Mouse (Mus musculus) lung, embryonic 16.5 days (tissue): ENCODE measurements around the gene Zc3h12d. TPM values are rescaled to one million over a fixed set of nuclear protein-coding genes. Genes with fewer than 3 reads are reported as not detected.

Experiments
- ATAC-seq: fragments of 200-750 bp; cut with Nextera tagmentation; 2 replicates; pipeline ENCODE4 v1.8.0; 2017; ENCODE audit warnings: low read depth, mild to moderate bottlenecking, moderate library complexity
- H3K27ac ChIP-seq: fragments of 300-500 bp; sonication (generic); 2 replicates; pipeline ENCODE4 v1.5.1; 2014; ENCODE audit warnings: mild to moderate bottlenecking, control low read depth, low read length
- H3K27me3 ChIP-seq: fragments of 300-500 bp; sonication (generic); 2 replicates; pipeline ENCODE4 v1.6.1; 2014; ENCODE audit warnings: low read depth, low read length, mixed read lengths; ENCODE audit not compliant: control insufficient read depth, insufficient read depth
- H3K36me3 ChIP-seq: fragments of 300-500 bp; sonication (generic); 2 replicates; pipeline ENCODE4 v1.6.1; 2014; ENCODE audit warnings: low read length; ENCODE audit not compliant: control insufficient read depth, insufficient read depth
- H3K4me1 ChIP-seq: fragments of 300-500 bp; sonication (generic); replicated peaks from 2 replicates; pipeline ENCODE4 v1.6.1; 2014; ENCODE audit warnings: low read length, mixed read lengths; ENCODE audit not compliant: control insufficient read depth, insufficient read depth
- H3K4me2 ChIP-seq: fragments of 300-500 bp; sonication (generic); 2 replicates; pipeline ENCODE4 v1.6.1; 2014; ENCODE audit warnings: low read depth, low read length, control low read depth
- H3K4me3 ChIP-seq: fragments of 300-500 bp; sonication (generic); 2 replicates; pipeline ENCODE4 v1.5.1; 2014; ENCODE audit warnings: mild to moderate bottlenecking, low read length, control low read depth
- H3K9ac ChIP-seq: fragments of 300-500 bp; sonication (generic); 2 replicates; pipeline ENCODE4 v1.6.1; 2014; ENCODE audit warnings: low read length, control low read depth
- H3K9me3 ChIP-seq: fragments of 300-500 bp; sonication (generic); 2 replicates; pipeline ENCODE4 v1.6.1; 2016; ENCODE audit warnings: low read length; ENCODE audit not compliant: control insufficient read depth
- WGBS: fragments of 180-500 bp; shearing (Covaris S2); extraction: QIAGEN DNeasy Blood & Tissue Kit; methylation state at CpG from one replicate; pipeline ENCODE4 v1.1.7; 2014; 5-methylcytosine and 5-hydroxymethylcytosine counted together
- polyA plus RNA-seq: library from polyadenylated mRNA; unstranded; fragments of >200 nt; fragmentation: Nextera tagmentation; extraction: Ambion mirVana; gene quantifications from 2 replicates; pipeline ENCODE4 v1.2.1, GENCODE M21; 2015

Gene Zc3h12d
- polyA plus RNA-seq, 1 experiment from 2014 or later: 0.06 TPM

DNA sequence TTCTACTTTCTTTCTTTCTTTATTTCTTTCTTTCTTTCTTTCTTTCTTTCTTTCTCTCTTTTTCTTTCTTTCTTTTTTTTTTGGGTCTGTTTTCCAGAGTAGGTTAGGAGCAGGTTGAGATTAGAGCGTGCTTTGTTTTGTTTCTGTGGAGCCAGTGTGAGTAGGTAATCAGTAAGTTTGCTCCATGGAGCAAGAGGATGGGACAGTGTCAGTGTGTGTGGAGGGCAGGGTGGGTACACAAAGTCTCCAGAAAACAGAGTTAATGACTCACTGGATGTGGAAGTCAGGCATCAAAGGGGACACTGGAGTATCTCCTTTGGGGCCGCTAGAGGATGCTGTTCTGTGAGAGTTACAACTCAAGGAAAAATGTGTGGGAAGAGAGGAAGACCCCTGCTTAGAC lies 4.6 kb downstream of the Zc3h12d start:
- no peak overlapping the region for H3K4me3 ChIP-seq
- H3K27me3 ChIP-seq: no peaks in the 10 kb centered on the region
- H3K9ac ChIP-seq: no peak overlapping the region
- no peaks in the 10 kb centered on the region for H3K36me3 ChIP-seq
- H3K4me2 ChIP-seq: no peak overlapping the region
- H3K4me1 ChIP-seq: peaks cover 16% of the 10 kb centered on the region
- no peak for ATAC-seq
- no peak overlapping the region for H3K27ac ChIP-seq
- H3K9me3 ChIP-seq: no peaks in the 10 kb centered on the region
- 71% methylated on average over 2 of the region's 2 CpGs for WGBS

- Histone ChIP-seq H3K4me1 (peaks cover 15% of the 10 kb centered on the region), H3K9me3 (no peaks in the 10 kb centered on the region), H3K36me3 (no peaks in the 10 kb centered on the region), H3K27me3 (no peaks in the 10 kb centered on the region), H3K4me3 (no peak overlapping the region), H3K4me2 (no peak overlapping the region), H3K9ac (no peak overlapping the region), H3K27ac (no peak overlapping the region)
- 83% methylated on average over 8 of the region's 8 CpGs for WGBS
- no peak for ATAC-seq
Observed at GRCm38 (mm10) chr10:7837446-7837845, 5.2 kb downstream of the Zc3h12d start.

GRCm38 (mm10) chr10:7838036-7838435 lies 5.8 kb downstream of the Zc3h12d start:
- Histone ChIP-seq H3K9me3 (no peaks in the 10 kb centered on the region), H3K36me3 (no peaks in the 10 kb centered on the region), H3K9ac (no peak overlapping the region), H3K4me1 (peaks cover 13% of the 10 kb centered on the region), H3K4me2 (no peak overlapping the region), H3K27ac (no peak overlapping the region), H3K27me3 (no peaks in the 10 kb centered on the region), H3K4me3 (no peak overlapping the region)
- no peak for ATAC-seq
- 76% methylated on average over 8 of the region's 8 CpGs for WGBS

DNA sequence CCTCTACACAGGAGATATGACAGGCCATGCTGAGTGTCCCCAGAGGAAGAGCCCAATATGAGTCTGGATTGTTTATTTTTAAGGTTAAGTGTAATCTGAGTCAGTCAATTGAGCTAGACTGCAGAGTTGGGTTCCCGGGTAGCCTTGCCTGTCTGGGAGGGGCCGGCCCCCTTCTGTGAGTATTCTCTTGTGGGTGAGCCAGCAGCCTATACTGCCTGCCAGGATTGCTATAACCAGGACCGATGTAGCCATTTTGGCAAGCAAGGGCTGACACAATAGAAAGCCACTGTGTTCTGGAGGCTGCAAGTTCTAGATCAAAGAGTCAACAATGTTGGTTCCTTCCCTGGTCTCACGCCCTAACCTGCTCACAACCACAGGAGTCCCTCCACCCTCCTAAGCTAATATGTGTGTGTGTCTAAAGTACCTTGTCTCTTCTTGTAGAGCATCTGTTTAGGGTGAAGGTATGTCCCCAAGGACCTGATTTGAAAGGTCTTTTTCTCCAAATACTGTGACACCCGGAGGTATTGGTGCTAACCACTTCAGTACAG lies 6.7 kb downstream of the Zc3h12d start:
- Histone ChIP-seq H3K9me3 (no peaks in the 10 kb centered on the region), H3K36me3 (no peaks in the 10 kb centered on the region), H3K27ac (no peak overlapping the region), H3K9ac (no peak overlapping the region), H3K4me3 (no peak overlapping the region), H3K4me1 (peaks cover 13% of the 10 kb centered on the region), H3K27me3 (no peaks in the 10 kb centered on the region), H3K4me2 (no peak overlapping the region)
- 68% methylated on average over 5 of the region's 5 CpGs for WGBS
- ATAC-seq: no peak

DNA sequence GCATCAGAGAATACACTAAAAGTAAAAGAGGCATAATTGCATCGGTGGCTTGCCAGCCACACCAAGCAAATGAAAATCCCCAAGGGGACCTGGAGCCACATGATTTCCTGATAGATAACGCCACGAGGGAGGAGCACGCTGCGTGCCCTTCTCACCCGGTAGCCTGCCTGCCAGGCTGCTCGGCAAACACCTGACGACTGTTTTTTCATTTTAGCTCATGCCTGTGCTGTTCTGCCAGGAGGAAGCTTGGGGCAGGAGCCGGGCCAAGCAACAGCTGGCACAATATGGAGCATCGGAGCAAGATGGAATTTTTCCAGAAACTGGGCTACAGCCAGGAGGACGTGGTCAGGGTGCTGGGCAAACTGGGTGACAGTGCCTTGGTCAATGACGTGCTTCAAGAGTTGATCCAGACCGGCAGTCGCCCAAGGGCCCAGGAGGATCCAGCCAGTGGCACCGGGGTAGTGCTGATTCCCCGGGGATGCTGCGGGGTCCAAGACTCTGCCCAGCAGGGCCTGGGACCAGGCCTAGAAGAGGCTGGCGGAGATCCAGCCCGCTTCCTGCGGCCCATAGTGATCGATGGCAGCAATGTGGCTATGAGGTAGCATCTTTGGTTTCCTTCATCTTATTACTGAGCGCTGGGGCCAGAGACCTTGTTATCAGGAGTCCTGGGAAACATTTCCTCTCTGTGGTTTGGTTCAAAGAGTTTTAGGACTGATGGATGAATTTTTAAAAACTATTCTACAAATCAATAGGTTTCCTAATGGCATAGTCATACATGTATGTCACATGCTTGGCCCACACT lies 7.5 kb downstream of the Zc3h12d start:
- H3K27ac ChIP-seq: no peak overlapping the region
- peaks cover 13% of the 10 kb centered on the region for H3K4me1 ChIP-seq
- no peak overlapping the region for H3K4me2 ChIP-seq
- no peaks in the 10 kb centered on the region for H3K36me3 ChIP-seq
- no peak for ATAC-seq
- no peak overlapping the region for H3K9ac ChIP-seq
- 63% methylated on average over 22 of the region's 22 CpGs for WGBS
- no peaks in the 10 kb centered on the region for H3K27me3 ChIP-seq
- no peak overlapping the region for H3K4me3 ChIP-seq
- H3K9me3 ChIP-seq: no peaks in the 10 kb centered on the region

GRCm38 (mm10) chr10:7840353-7840733 lies 8.1 kb downstream of the Zc3h12d start:
- H3K4me3 ChIP-seq: no peak overlapping the region
- 79% methylated on average over 2 of the region's 2 CpGs for WGBS

GRCm38 (mm10) chr10:7840785-7841184 lies 8.5 kb downstream of the Zc3h12d start:
- H3K4me1 ChIP-seq: peaks cover 13% of the 10 kb centered on the region
- ATAC-seq: no peak
- no peak overlapping the region for H3K27ac ChIP-seq
- 73% methylated on average over 3 of the region's 3 CpGs for WGBS
- H3K9me3 ChIP-seq: no peaks in the 10 kb centered on the region
- H3K4me2 ChIP-seq: no peak overlapping the region
- H3K4me3 ChIP-seq: no peak overlapping the region
- no peaks in the 10 kb centered on the region for H3K36me3 ChIP-seq
- H3K27me3 ChIP-seq: no peaks in the 10 kb centered on the region
- no peak overlapping the region for H3K9ac ChIP-seq

More at GRCm38 (mm10) chr10:7840353-7840733, 8.1 kb downstream of the Zc3h12d start:
- no peak for ATAC-seq
- Histone ChIP-seq H3K4me2 (no peak overlapping the region), H3K36me3 (no peaks in the 10 kb centered on the region), H3K27ac (no peak overlapping the region), H3K27me3 (no peaks in the 10 kb centered on the region), H3K9ac (no peak overlapping the region), H3K9me3 (no peaks in the 10 kb centered on the region), H3K4me1 (peaks cover 13% of the 10 kb centered on the region)

GRCm38 (mm10) chr10:7841571-7842080 lies 9.4 kb downstream of the Zc3h12d start:
- Histone ChIP-seq H3K9ac (0 out of 2 replicates have a peak overlapping the region, but pooled peaks have one; percentile 4), H3K36me3 (no peaks in the 10 kb centered on the region), H3K4me1 (peaks cover 13% of the 10 kb centered on the region), H3K4me3 (0 out of 2 replicates have a peak overlapping the region, but pooled peaks have one; percentile 7), H3K27me3 (no peaks in the 10 kb centered on the region), H3K9me3 (no peaks in the 10 kb centered on the region), H3K27ac (peak overlapping the region; percentile 56), H3K4me2 (peak overlapping the region; percentile 26; the same call in 1 of the 2 replicates)
- peak; percentile 90 for ATAC-seq
- WGBS: 26% methylated on average over 14 of the region's 14 CpGs

- no peak overlapping the region for H3K9ac ChIP-seq
- WGBS: 89% methylated on average over 4 of the region's 4 CpGs
- H3K27me3 ChIP-seq: no peaks in the 10 kb centered on the region
- H3K36me3 ChIP-seq: no peaks in the 10 kb centered on the region
- no peak overlapping the region for H3K4me2 ChIP-seq
- peaks cover 13% of the 10 kb centered on the region for H3K4me1 ChIP-seq
- H3K27ac ChIP-seq: no peak overlapping the region
- no peak for ATAC-seq
- no peak overlapping the region for H3K4me3 ChIP-seq
- no peaks in the 10 kb centered on the region for H3K9me3 ChIP-seq
Observed at GRCm38 (mm10) chr10:7843181-7843580, 10.9 kb downstream of the Zc3h12d start.
